Mouse (Mus musculus): ENCODE results near the gene Pgpep1.

Pgpep1 gene

GRCm38 (mm10) chr8:70608749-70609367 is 51.3 kb downstream of the Pgpep1 start, which contains the start of gene Ssbp4:
Ssbp4 (minus strand) TSS chr8:70608872.
- DNase-seq (ENCODE audit: low spot score in 2 of 2), result no peak

GRCm38 (mm10) chr8:70607898-70608748 is 52.1 kb downstream of the Pgpep1 start:
- no peak for DNase-seq (ENCODE audit: low spot score in 2 of 2)

GRCm38 (mm10) chr8:70607603-70607897 is 52.6 kb downstream of the Pgpep1 start:
- no peak for DNase-seq (ENCODE audit: low spot score in 2 of 2)

GRCm38 (mm10) chr8:70606780-70607602 is 53.2 kb downstream of the Pgpep1 start:
- DNase-seq (ENCODE audit: low spot score in 2 of 2), result no peak

- DNase-seq (ENCODE audit: low spot score in 2 of 2), result no peak
These were observed 54.1 kb downstream of the Pgpep1 start for GRCm38 (mm10) chr8:70605871-70606779.

- no peak for DNase-seq (ENCODE audit: low spot score in 2 of 2)
These were observed 55.6 kb downstream of the Pgpep1 start for GRCm38 (mm10) chr8:70604558-70604957.

- no peak for DNase-seq (ENCODE audit: low spot score in 2 of 2)
These were observed 57.9 kb downstream of the Pgpep1 start for GRCm38 (mm10) chr8:70602139-70602811.

GRCm38 (mm10) chr8:70601271-70601649 is 58.9 kb downstream of the Pgpep1 start:
- peak; percentile 78 to 84 for DNase-seq (ENCODE audit: low spot score in 2 of 2)

GRCm38 (mm10) chr8:70600473-70601270 is 59.5 kb downstream of the Pgpep1 start:
- no peak for DNase-seq (ENCODE audit: low spot score in 2 of 2)

GRCm38 (mm10) chr8:70599507-70600290 is 60.5 kb downstream of the Pgpep1 start:
- DNase-seq (ENCODE audit: low spot score in 2 of 2), result no peak

GRCm38 (mm10) chr8:70598722-70599121 is 61.5 kb downstream of the Pgpep1 start:
- no peak for DNase-seq (ENCODE audit: low spot score in 2 of 2)

- DNase-seq (ENCODE audit: low spot score in 2 of 2), result peak; percentile 80 to 86
These were observed 61.9 kb downstream of the Pgpep1 start for GRCm38 (mm10) chr8:70598283-70598682.

GRCm38 (mm10) chr8:70597417-70598272 is 62.5 kb downstream of the Pgpep1 start:
- DNase-seq (ENCODE audit: low spot score in 2 of 2), result no peak

GRCm38 (mm10) chr8:70596775-70597416 is 63.3 kb downstream of the Pgpep1 start:
- DNase-seq (ENCODE audit: low spot score in 2 of 2), result no peak

Measured in frontal cortex, postnatal 36 days (tissue).